Mouse (Mus musculus): ENCODE measurements at regions not wholly inside any gene's neighbourhood (a gene's known extent, or its start where the extent isn't known, plus 50 kb on each side); places are given as distances from the start of the nearest gene placed in this dataset.

- peak; percentile 22 for DNase-seq (ENCODE audit: low read depth, low spot score)
Observed at GRCm38 (mm10) chr2:143419791-143420190, 126.2 kb upstream of the Pcsk2 start.

DNA sequence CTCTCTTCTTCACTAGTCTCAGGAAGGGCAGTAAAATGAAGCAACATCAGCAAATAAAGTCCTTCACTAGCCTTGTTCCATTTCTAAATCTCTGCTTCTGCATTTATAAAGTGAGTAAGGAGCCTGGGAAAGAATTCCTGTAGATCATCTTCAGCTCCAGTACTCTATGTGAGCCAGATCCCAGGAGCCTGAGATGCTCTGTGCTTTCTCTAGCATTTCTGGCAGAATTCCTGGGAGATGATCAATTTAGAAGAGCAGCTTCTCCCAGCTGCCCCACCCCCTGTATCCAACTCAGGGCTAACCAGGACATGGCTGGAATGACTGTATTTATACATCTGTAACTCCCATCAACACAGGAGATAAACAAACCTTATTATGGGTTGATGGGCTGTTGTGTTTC lies 95.3 kb upstream of the Pcsk2 start:
- peak; percentile 82 for DNase-seq (ENCODE audit: low read depth, low spot score)

- peak; percentile 91 for DNase-seq (ENCODE audit: low read depth, low spot score)
Observed at GRCm38 (mm10) chr2:143451256-143451655, 94.7 kb upstream of the Pcsk2 start.

DNA sequence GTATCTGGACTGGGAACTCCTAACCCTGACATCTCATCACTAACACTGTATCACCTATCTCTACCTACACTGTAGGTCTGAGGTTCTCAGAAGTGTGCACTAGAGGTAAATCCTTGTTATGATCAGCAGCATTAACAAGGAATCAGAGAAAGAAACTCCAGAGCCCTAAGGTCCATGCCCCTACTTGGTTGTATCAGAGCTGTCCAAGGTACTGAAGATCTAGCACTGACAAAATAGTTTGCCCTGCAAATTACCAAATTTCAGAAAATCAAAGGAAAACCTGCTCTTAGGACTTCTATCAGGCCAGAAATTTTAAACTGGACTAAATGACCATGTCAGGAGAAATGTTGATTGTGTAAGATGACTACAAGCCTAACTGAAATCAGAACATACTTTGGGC lies 94.3 kb upstream of the Pcsk2 start:
- no peak for DNase-seq (ENCODE audit: low read depth, low spot score)

DNA sequence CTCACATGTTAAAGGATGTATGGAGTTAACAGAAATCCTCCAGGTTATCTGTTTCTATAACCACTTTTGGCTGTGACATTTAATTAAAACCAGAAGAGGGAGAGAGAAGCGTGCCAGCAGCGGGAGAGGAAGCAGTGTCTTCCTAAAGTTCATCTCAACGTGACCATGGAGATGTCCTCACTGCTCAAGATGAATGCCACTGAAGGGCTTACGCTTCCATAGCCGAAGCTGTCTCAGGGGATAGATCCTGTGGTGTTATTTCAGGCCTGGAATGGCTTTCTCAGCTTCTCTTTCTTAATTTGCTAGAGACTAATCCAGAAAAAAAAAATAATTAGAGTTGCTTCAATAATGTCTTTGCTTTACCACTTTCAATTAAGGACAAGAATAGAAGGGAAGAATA lies 78.0 kb upstream of the Pcsk2 start:
- DNase-seq (ENCODE audit: low read depth, low spot score) = no peak

DNA sequence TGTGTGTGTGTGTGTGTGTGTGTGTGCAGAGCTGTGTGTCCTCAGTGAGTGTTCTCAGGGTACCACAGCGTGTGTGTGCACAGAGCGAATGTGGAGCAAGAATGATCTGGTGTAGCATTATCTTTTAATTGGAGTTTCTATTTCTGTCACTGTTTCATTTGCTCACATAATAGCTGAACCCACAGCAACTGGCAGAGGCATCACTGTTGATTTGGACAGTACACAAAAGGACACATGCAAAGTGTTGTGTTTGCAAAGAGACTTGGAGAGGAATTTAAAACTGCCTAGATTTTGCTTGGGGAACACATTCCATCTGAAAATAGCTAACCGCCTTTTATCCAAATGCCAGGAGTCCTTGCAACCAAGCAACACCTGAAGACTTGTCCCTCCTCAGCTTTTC lies 74.6 kb upstream of the Pcsk2 start:
- DNase-seq (ENCODE audit: low read depth, low spot score) = peak; percentile 75

GRCm38 (mm10) chr2:143490830-143491229 lies 55.1 kb upstream of the Pcsk2 start:
- no peak for DNase-seq (ENCODE audit: low read depth, low spot score)
